12 mouse cellular contexts compared by ENCODE assay signal in genomic region chr13:47201962-47202624, GRCm38 (mm10).
DNase-seq lines count a peak whose midpoint lies in the region; ATAC-seq and TF ChIP-seq lines count a peak whose summit lies in the region.
"Had no signal": no experiment of that assay in that cellular context is flagged by ENCODE, and none has a peak within 500 bp of the region (broad histone marks: within the 10 kb centered on the region; RNA-seq: fewer than 3 reads in every experiment).

No protein-coding gene starts in this region.

- ATAC-seq in intestine, embryonic 16.5 days, result no peak
- ATAC-seq: liver, postnatal 0 days had no signal

- peaks cover 35% of the 10 kb centered on the region; the same call in 1 of the 2 replicates for H3K79me2 ChIP-seq in liver, adult 2 months (ENCODE audit: control insufficient read depth, insufficient read depth, low read length)

- peak; percentile 36 to 43 for DNase-seq in cerebellum, adult 2 months
- DNase-seq in cerebellum, adult 11 months, result no peak
- DNase-seq in liver, adult 2 months (ENCODE audit: extremely low read depth, low read depth, low spot score), result peak; percentile 93
- DNase-seq in liver, result no peak
- DNase-seq in testis, postnatal 14 days (ENCODE audit: low spot score), result peak; percentile 68
- no peak for DNase-seq in ovary, adult 18-20 months (ENCODE audit: low spot score)
- DNase-seq in kidney, adult 8-10 months, result no peak
- DNase-seq: B cell, adult 2 months; kidney, postnatal 36 days; liver, postnatal 0 days; thymus, postnatal 4 days had no signal

- no peaks in the 10 kb centered on the region for H3K27me3 ChIP-seq in cerebellum, adult 2 months (ENCODE audit: control insufficient read depth, insufficient read depth, low read length)
- H3K27me3 ChIP-seq in liver, adult 2 months (ENCODE audit: control insufficient read depth, insufficient read depth, low read length), result no peaks in the 10 kb centered on the region
- no peaks in the 10 kb centered on the region for H3K27me3 ChIP-seq in intestine, embryonic 16.5 days (replicated peaks; ENCODE audit: control insufficient read depth, insufficient read depth, low read length)

- H3K9ac ChIP-seq in liver, adult 2 months (ENCODE audit: low read depth, low read length), result peak overlapping the region; percentile 13; the same call in 1 of the 2 replicates
- no peak overlapping the region for H3K9ac ChIP-seq in intestine, embryonic 16.5 days (ENCODE audit: low read depth, low read length)
- H3K9ac ChIP-seq: liver, postnatal 0 days had no signal

- TF ChIP-seq POLR2A in cerebellum, adult 2 months (IDR thresholded peaks at IDR 0.05; ENCODE audit: borderline replicate concordance, insufficient read depth, low read length), result no peak
- no peak for TF ChIP-seq POLR2A in liver, adult 2 months (IDR thresholded peaks at IDR 0.05; ENCODE audit: extremely low read depth, insufficient read depth, low read length)

- 14% methylated on average over 13 of the region's 13 CpGs for WGBS in cerebellum, adult 2 months
- WGBS in liver, adult 2 months, result 29% methylated on average over 13 of the region's 13 CpGs
- 46% methylated on average over 13 of the region's 13 CpGs for WGBS in intestine, embryonic 16.5 days

- peak overlapping the region; percentile 28; the same call in 1 of the 2 replicates for H3K27ac ChIP-seq in cerebellum, adult 2 months (ENCODE audit: insufficient read depth, low read length)
- peak overlapping the region; percentile 89 for H3K27ac ChIP-seq in liver, adult 2 months (replicated peaks; ENCODE audit: insufficient read depth, low read depth, low read length)
- H3K27ac ChIP-seq in intestine, embryonic 16.5 days (ENCODE audit: low read length), result peak overlapping the region; percentile 14; the same call in 1 of the 2 replicates

- H3K9me3 ChIP-seq in intestine, embryonic 16.5 days (ENCODE audit: control insufficient read depth, low read length), result 0 out of 2 replicates have a peak, but pooled peaks cover 5% of the 10 kb centered on the region

- H3K4me3 ChIP-seq in cerebellum, adult 2 months (replicated peaks; ENCODE audit: insufficient read depth, low read depth, low read length), result no peak overlapping the region
- no peak overlapping the region for H3K4me3 ChIP-seq in liver, adult 2 months (ENCODE audit: insufficient read depth, low read depth, low read length)
- no peak overlapping the region for H3K4me3 ChIP-seq in intestine, embryonic 16.5 days (ENCODE audit: low read length)

- H3K4me2 ChIP-seq in intestine, embryonic 16.5 days (ENCODE audit: low read depth, low read length), result no peak overlapping the region

- peaks cover 16% of the 10 kb centered on the region for H3K36me3 ChIP-seq in liver, adult 2 months (ENCODE audit: control insufficient read depth, insufficient read depth, low read length)
- no peaks in the 10 kb centered on the region for H3K36me3 ChIP-seq in intestine, embryonic 16.5 days (ENCODE audit: control insufficient read depth, insufficient read depth, low read length)

- peaks cover 9% of the 10 kb centered on the region for H3K4me1 ChIP-seq in cerebellum, adult 2 months (ENCODE audit: control insufficient read depth, insufficient read depth, low read length)
- peaks cover 42% of the 10 kb centered on the region for H3K4me1 ChIP-seq in liver, adult 2 months (ENCODE audit: control insufficient read depth, insufficient read depth, low read length)
- 0 out of 2 replicates have a peak, but pooled peaks cover 3% of the 10 kb centered on the region for H3K4me1 ChIP-seq in intestine, embryonic 16.5 days (ENCODE audit: control insufficient read depth, insufficient read depth, low read length)

- no peak for TF ChIP-seq CTCF in cerebellum, adult 2 months (IDR thresholded peaks at IDR 0.05; ENCODE audit: borderline replicate concordance, insufficient read depth, low read depth, low read length)
- TF ChIP-seq CTCF in liver, adult 2 months (IDR thresholded peaks at IDR 0.05; ENCODE audit: low read depth, low read length), result no peak

Comparison
In these comparisons a context has a peak if more than half of its experiments do, and no peak if none do; other contexts are left out.
1. DNase-seq: peak in cerebellum, adult 2 months (2 of 2), liver, adult 2 months (single experiment) and testis, postnatal 14 days (single experiment); none in cerebellum, adult 11 months (single experiment), liver (single experiment), ovary, adult 18-20 months (single experiment) and kidney, adult 8-10 months (0 of 2).
2. H3K27ac ChIP-seq: peak in every context shown above with its lines; median percentile 89 in liver, adult 2 months; 28 in cerebellum, adult 2 months; 14 in intestine, embryonic 16.5 days.